Mouse (Mus musculus) ovary, adult 18-20 months (tissue): ENCODE results near the gene Tstd1.
A peak's percentile ranks its signal among the peaks of the same experiment; 100 is the strongest.

Source experiments
- DNase-seq: peaks from one replicate; pipeline ENCODE4 v3.0.0; 2022; ENCODE audit warnings: low spot score, mixed read lengths

The Tstd1 gene

DNA sequence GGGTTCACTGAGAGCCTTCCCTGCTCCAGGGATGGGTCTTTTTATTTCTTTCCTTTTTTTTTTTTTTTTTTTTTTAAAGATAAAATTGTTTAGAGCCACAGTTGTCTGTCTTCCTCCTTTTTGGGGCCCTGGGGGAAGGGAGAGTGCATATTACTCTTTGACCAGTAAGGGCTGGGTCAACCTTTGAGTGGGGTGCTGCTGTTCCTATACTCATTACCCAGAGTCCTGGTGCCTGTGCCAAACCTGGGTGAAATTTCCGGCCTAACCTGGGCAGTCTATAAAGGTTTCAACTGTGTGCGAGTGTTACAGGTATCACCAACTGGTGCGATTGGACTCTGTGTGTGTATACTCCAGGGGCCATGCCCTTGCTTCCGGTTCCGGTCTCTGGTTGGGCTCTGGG lies at the start of gene Tstd1:
Tstd1 (plus strand) TSS at position 213 of the 400 bp plus-strand sequence.
- no peak for DNase-seq

DNA sequence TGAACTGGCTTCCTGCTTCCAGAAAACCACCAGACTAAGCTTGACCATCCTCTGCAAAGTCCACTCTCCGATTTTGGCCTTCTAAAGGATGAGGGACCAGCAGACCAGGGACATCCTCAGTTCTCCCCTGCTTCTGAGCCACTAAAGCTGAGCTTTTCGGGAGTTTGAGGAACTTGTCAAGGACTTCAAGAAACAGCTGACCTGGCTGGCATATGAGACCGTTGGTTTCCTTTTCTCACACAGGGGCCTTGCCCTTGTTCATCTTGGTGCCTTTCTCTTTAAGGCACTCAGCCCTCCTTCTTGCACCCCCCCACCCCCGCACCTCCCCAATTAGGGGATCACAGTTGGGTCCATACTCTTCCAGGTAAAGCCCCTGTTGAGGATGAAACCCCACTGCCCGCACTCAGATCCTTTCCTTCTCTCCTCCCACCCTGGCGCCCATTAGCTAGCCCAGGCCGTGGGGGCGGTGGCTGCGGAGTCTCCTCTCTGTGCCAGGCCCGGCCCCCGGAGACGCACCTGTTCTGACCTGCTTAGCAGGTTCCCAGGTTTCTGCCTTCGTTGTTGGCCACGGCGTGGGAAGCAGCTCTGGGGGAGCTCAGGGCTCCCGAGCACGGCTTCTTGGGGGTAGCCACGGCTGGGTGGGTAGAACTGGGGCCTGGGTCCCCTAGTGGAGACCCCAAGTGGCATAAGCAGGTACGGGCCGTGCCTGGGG lies 48.7 kb upstream of the Tstd1 start, which contains the start of gene Nectin4:
Nectin4 (plus strand) TSS at position 255 of the 712 bp plus-strand sequence.
- DNase-seq, result no peak

DNA sequence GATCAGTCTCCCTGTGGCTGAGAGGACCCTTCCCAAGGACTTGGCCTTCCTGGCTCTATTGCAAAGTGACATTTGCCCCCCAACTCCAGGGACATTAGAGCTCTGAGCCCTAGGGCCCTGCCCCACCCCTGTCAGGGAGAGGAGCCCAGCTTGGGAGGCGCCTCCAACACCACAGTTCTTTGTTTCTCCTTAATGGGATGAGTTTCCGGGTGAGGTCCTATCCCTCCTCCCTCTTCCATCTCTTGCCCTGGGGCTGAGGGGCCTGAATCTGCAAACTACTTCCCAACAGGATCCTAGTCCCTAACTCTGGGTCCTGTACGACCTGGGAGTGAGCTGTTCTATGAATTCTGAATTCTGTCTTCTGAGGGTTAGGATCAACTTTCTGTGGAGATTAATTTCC lies 45.8 kb upstream of the Tstd1 start:
- no peak for DNase-seq

DNA sequence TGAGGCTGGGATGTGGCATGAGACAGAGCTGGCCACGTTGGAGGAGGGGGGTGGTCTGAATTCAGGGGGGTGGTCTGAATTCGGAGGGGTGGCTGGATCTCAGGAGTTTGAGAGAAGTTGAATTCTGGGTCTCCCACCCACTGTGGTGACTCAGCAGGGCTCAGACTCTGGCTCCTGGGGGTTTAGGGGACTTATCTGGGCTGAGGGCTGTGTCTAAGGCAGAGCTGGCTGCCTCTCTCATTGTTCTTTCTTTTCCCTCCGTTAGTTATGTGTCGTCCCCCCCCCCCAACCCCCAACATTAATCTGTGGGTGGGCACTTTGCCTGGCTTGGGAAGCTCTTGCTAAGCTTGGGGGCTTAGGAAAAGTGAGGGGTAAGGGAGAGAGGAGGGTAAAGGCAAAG lies 44.7 kb upstream of the Tstd1 start:
- DNase-seq, result no peak

DNA sequence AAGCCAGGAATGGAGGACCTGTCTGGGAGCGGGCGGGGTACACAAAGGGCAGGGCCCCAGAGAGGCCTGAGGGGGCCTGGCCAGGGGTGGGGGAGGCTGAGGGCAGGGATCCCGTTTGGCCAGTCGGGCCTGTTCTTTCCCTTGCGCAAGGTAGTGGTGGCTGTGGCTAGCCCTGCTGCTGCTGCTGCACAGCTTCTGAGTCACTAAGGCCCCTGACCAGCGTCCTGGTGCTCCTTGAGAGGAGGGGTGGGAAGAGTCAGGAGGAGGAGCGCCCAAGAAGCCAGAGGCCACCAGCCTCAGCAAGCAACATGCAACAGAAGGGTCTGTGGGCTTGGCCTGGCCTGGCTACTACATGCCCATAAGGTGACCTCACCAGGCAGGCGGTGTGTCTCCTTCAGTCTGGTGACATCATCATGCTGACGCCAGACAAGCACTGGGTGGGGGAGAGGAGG lies 43.0 kb upstream of the Tstd1 start:
- no peak for DNase-seq

DNA sequence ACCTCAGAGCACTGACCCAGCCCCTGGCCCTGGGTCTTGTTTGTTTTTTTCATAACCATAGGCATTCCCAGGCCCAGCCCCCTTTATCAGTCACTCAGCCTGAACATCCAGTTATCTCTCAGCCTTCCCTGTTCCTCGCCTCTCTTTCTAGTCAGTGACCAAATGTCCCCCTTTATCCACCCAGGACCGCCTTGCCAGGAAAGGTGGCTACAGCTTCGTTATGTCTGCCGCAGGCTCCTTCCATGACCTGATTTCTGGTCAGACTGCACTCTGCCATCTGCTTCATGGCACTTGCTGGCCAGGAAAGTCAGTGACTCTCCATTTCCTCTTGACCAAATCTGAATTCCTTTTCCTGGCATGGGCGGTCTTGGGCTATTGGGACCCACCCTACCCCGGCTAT lies 40.4 kb upstream of the Tstd1 start:
- DNase-seq, result no peak

DNA sequence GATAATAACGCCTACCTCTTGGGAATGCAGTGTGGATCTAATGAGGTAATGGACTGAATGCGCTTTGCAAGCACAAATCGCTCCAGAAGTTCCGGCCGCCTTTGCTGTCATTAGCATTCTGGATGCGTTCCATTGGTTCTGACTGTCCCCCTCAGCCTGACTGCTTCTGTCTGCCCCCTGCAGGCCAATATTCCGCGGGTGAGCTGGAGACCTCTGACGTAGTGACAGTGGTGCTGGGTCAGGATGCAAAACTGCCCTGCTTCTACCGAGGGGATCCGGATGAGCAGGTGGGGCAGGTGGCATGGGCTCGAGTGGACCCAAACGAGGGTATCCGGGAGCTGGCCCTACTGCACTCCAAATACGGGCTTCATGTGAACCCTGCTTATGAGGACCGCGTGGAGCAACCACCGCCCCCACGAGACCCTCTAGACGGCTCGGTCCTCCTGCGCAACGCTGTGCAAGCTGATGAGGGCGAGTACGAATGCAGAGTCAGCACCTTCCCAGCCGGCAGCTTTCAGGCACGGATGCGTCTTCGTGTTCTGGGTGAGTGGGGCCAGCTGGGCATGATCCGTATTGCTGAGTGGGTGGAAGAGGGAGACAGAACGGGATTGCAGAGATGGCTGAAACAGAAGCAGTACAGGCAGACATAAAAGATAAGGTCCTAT lies 38.6 kb upstream of the Tstd1 start:
- peak; percentile 30 for DNase-seq

DNA sequence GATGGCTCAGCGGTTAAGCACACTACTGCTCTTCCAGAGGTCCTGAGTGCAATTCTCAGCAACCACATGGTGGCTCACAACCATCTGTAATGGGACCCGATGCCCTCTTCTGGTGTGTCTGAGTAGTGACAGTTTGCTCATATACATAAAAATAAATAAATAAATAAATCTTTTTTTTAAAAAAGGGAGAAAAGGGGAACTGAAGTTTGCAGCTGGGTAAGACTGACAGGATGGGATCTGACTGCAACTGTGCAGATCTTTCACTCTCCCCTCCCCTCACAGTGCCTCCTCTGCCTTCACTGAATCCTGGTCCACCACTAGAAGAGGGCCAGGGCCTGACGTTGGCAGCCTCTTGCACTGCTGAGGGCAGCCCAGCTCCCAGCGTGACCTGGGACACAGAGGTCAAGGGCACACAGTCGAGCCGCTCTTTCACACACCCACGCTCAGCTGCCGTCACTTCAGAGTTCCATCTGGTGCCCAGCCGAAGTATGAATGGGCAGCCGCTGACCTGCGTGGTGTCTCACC lies 36.5 kb upstream of the Tstd1 start:
- DNase-seq, result no peak

DNA sequence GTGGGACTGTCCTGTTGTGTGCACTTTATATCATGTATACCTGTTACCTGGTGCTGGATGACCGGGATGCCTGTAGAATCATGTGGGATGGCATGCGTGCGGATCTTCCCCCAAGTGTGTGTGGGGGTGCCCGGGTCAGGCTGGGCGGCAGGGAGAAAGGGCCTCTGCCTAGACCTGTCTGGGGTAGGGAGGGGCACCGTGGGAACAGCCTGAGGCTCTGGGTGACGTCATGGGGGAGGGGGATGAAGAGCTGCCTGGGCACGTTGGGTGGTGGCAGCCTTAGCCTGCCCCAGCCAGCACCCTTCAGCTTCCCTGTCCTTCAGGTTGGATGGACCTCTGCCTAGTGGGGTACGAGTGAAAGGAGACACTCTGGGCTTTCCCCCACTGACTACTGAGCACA lies 34.3 kb upstream of the Tstd1 start:
- no peak for DNase-seq

DNA sequence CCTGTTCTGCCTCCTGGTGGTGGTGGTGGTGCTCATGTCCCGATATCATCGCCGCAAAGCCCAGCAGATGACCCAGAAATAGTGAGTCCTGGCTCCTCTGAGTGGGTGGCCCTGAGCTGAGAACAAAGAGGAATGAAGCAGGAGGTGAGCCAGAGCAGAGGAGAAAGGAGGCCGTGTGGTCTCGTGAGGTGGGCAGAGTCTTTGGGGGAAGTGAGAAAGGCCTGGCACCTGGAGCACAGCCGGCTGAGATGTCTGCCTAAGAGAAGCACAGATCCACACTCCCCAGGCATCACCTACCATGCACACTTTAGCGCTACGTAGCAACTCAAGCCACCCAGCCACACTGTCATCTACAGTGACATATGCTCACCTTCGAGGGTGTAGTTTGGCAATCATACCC lies 33.5 kb upstream of the Tstd1 start:
- DNase-seq, result no peak

DNA sequence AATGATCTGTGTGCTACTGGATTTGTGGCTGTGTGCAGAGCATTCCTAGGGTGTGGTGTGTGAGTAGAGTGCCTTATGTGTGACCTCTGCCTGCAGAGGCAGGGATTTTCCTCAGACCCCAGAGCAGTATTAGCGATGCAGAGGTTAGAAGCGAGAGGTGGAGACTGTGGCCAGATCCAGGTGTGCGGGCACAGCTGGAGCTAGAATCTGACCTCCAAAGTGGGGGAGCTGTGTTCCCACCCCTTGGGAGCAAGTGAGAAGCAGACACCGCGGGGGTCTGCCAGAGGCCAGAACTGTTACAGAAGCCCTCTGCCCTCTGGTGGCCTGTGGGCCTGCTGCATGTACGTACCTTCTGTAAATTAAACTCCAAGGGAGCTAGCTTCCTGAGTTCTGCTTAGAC lies 31.6 kb upstream of the Tstd1 start:
- no peak for DNase-seq

DNA sequence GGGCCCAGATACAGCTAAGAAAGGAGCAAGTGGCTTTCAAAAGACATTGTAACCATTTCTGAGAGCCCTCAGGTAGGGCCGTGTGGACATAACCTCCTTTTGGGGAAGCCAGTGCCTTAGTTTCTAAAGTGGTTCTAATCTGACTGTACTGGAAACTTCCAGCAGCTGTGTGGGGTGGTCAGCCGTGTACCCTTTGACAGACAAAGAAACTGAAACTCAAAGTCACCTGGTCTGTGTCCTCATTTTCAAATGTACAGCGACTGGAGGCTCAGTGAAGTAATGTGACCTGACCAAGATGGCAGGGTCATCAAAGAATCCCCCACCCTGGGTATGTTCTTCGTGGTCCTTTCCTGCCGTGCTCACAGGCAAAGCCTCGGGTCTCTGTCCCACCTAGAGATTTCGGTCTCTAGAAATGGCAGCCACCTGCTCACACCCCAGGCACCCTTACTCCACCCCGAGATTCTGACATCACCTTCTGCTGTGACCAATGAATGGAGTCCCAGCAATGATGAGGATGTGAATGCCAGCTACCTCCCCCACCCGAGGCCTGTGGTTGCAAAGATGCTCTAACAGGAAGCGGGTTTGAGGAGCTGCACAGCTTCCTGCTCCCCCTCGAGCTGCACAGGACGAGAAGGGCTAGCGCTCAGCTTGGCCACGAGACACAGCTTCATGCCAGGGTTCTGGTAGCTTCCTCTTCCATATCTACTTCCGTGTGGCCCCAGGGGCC lies 30.1 kb upstream of the Tstd1 start, which contains the start of gene Arhgap30:
Arhgap30 (plus strand) TSS at position 579 of the 727 bp plus-strand sequence.
- DNase-seq, result peak; percentile 12

DNA sequence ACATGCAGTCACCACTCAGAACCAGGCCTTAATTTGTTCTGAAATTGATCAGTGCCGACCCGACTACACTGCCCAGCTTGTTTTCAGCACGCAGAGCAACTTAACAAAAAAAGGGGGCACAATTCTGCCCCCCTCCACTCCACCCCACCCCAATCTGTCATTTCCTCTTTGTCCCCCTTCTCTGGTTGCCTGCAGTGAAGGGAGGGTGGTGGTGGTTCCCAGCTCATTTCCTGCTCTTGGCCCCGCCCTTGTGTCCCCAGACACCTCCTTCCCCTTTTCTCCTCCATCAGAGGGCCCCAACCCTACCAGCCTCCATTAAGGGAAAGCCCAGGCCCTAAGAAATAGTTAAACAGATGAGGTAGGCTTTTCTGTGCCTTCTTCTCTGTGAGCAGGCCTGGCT lies 28.6 kb upstream of the Tstd1 start:
- DNase-seq, result no peak

DNA sequence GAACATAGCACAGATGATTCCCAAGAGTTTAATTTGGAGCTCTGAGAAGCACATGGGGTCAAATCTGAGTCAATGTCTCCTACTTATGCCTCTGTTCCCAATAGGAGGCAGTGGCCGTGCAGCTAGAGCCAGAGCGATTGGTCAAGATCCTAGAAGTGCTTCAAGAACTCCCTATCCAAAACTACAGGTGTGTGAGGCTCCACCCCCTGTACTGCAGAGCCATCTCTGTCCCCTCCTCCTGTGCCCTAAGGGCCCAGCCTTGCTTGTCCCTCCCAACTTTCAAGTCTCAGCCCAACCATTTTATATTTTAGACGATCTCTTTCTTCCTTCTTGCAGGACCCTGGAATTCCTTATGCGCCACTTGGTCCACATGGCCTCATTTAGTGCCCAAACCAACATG lies 16.9 kb upstream of the Tstd1 start:
- DNase-seq, result no peak

DNA sequence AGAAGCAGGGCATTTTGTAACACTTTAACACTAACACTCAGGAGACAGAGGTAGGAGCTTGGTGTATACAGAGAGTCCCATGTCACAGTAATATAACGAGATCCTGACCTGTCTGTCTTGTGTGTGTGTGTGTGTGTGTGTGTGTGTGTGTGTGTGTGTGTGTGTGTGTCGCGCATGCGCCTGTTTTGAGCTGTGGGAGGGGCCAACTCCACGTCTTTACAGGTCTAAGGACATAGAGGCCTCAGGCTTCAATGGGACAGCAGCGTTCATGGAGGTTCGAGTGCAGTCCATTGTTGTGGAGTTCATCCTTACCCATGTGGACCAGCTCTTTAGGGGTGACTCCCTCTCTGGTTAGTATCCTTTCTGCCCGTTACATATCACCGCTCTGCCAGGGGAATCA lies 15.7 kb upstream of the Tstd1 start:
- DNase-seq, result no peak

DNA sequence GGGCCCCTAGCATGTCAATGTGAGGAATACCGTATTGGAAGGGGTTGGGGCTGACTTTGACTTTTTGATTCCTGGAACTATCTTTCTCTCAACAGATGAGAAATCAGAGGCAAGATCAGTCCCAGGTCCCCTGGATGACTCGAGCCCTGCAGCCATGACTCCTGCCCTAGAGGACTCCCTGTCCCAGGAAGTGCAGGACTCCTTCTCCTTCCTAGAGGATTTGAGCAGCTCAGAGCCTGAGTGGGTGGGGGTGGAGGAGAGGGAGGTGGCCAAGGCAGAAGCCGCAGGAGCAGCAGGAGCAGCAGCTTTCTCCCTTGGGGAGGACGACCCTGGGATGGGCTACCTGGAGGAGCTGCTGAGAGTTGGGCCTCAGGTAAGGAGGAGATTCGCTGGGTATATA lies 11.4 kb upstream of the Tstd1 start:
- DNase-seq, result no peak

DNA sequence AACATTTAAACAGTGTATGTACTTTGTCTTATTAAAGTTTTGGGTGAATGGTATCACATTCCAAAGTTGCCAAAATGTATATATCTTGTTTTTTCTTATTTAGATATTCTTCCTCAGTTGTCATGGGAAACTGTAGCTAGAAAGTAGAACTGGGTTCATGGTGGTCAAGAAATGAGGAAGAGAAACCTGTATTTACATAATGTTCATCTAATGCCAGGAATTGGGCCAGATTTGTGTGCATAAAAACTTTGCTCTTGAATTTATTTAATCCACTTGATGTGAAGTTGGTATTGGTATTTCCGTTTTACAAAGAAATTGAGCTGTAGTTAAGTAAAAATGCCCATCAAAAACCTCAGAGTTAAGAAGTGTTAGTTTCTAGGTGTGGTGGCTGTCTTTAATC lies 8.4 kb upstream of the Tstd1 start:
- DNase-seq, result no peak

DNA sequence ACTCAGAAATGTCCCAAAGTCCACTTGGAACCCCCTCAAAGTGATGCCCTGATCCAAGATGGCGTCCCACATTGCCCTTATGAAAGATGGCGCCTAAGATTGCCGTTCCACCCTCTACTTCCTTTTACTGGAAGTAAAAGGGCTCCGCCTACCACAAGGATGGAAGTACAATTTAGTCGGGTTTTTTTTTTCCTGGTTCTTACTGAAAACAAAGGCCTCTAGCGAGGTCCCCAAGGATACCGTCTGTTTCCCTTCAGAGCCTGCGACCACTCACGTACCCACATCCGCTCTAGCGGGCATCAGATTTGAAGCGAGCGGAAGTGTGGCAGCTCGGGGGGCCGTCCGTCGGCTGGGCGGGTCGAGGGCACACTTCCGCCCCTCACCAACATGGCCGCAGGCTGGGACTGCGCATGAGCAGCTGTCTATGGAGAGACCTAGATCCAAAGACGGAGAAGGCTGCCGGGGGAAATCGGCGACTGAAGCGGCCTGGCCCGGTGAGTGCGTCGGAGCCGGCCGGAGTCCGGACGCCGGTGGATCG lies 7.7 kb upstream of the Tstd1 start, which contains the start of gene Usf1:
Usf1 (plus strand) TSS at position 367 of the 538 bp plus-strand sequence.
- DNase-seq, result peak; percentile 91

DNA sequence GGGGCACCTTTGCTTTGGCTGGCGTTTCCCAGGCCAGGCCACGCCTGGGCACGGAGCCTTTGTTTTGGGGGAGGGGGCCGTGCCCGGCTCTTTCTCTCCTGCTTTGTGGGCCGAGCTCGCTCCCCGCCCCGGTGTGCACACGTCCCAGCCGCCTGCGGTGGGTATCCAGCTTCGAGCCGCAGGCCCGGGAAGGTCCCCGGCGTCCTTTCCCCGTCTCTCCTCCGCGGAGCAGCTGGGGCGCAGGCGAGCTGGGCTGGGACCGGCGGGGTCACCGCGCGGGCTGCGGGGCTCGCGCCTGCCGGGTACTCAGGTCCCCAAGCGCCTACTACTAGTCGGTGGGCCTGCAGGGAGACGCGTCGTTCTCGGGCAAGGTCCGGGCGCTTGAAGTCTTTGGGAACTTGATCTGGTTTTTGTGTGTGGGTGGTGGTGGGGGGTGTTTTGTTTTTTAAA lies 7.2 kb upstream of the Tstd1 start:
- no peak for DNase-seq

DNA sequence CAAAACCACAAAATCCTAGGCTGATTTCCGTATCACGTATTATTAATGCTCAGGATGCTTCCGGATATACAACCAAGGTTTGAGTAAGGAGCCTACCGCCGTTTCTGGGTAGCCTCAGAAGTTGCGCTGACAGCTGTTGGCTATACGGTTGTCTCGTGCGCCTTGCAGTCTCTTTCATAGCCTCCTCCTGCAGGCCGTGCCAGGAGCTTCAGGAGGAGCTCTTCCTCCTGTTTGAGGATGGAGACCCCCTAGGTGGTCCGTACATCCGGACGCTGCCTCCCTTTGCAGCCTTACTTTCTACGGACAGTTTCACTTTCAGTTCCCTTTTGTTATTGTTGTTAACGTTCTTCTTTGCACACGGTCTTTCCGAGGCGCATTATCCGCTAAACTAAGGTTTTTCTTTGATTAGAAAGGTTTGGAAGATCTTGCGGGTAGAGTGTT lies 6.7 kb upstream of the Tstd1 start:
- DNase-seq, result no peak

DNA sequence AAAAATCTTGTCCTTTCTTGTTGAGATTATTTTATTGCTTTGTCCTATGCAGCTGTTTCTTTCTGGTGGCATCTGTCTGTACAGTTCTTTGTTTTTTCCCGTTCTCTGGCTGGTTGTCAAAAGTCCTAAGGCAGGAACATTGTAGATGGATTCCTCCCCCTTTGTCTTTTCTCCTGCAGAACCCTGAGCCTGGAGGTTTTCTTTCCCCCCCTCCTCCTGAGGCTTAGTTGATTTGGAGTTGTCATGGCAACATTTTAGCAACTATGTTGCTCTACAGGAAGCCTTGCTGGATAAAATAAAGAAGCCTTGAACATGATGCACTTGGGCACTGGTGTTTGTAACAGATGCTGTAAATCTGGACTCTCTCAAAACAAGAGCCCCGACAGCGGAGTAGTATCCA lies 6.2 kb upstream of the Tstd1 start:
- no peak for DNase-seq

DNA sequence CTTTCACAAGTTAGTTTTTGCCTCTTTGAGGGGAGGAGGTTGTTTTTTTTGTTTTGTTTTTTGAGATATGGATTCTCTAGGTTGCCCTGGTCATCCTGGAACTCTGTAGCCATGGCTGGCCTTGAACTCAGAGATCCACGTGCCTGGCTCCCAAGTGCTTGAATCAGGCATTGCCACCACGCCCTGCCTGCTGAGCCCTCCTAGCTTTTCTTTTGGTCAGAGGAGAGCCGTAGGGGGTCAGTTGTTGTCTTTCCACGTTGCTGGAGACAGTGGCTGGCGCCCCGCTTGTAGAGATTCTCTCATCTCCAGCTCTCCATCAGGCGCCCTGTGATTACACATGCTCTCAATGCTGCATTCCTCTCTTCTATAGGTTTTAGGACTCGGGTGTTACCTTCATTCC lies 5.1 kb upstream of the Tstd1 start:
- DNase-seq, result no peak
